Mouse (Mus musculus) stomach, postnatal 0 days (tissue): ENCODE data around the gene Mecom.

Source experiments
- CTCF ChIP-seq: IDR thresholded peaks from 2 replicates; pipeline ENCODE4 v1.5.1; 2016; ENCODE audit warnings: antibody characterized with exemption, low read depth, mild to moderate bottlenecking, moderate library complexity
- EP300 ChIP-seq: optimal IDR thresholded peaks from 2 replicates; pipeline ENCODE3; 2016; ENCODE audit warnings: antibody characterized with exemption

- TF ChIP-seq CTCF (no peak), EP300 (no peak)
These were observed 579.3 kb downstream of the Mecom start for GRCm38 (mm10) chr3:29968433-29968949.
